Mouse (Mus musculus) layer of hippocampus, postnatal 14 days (tissue): Measurements from ENCODE around the gene Lhb. TPM values are rescaled to one million over a fixed set of nuclear protein-coding genes. Genes with fewer than 3 reads are reported as not detected.

ENCODE experiments used
- DNase-seq, 2 experiments: peaks; one replicate each; pipeline ENCODE4 v3.0.0; 2021 to 2022; ENCODE audit warnings: low spot score in 2 of 2, mixed read lengths in 1 of 2
- microRNA-seq, 2 experiments: library from miRNA; unstranded; fragments of <30 nt; microRNA quantifications; one replicate each; pipeline ENCODE4 v1.2.0; 2021
- total RNA-seq, 2 experiments: library from RNA; stranded (reverse); gene quantifications; 2 replicates each; pipeline ENCODE4 v1.2.3; 2021

Lhb gene
- total RNA-seq, 2 experiments from 2014 or later, result 0.69 TPM; not detected in 1

DNA sequence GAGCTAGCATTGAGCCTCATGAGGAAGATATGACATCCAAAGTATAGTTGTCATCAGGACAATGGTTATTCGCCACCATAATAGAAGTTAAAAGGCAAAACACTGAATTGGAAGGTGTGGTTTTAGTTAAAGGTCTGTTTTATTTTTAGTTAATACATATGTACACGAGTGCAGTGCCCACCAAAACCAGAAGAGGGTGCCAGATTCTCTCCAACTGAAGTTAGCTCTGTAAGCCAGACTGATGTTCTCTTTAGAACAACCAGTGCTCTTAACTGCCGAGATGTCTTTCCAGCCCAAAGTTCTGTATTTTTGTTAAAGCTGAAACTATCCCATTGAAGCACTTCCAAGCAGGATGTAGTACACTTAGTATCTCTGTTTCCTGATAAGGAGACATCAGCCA is 50.2 kb downstream of the Lhb start:
- DNase-seq, result peak; percentile 63 to 76

Small RNAs within 50 kb of the gene (microRNA-seq; reads per million reads assigned to microRNA genes)
- 0 reads per million in 2 experiments for gene Gm22133

Other genes starting within 250 kb of the Lhb start
- gene Gfy, start 241.3 kb upstream of the Lhb start, total RNA-seq, result under 1 TPM in 1 of 2 experiments, not detected in 1; 0.26 TPM
- not detected for gene Pth2, start 239.8 kb upstream of the Lhb start, total RNA-seq
- gene Ccdc155, start 215.9 kb upstream of the Lhb start, total RNA-seq, result 1 to 10 TPM; 2.0 to 2.7 TPM
- gene Dkkl1, start 208.7 kb upstream of the Lhb start, total RNA-seq, result 1 to 10 TPM; 2.6 to 3.3 TPM
- 10 to 100 TPM in 1 of 2 experiments, 1 to 10 TPM in 1; 6.9 to 11.5 TPM for gene Tead2, start 205.1 kb upstream of the Lhb start, total RNA-seq
- 1 to 10 TPM; 4.0 TPM for gene Cd37, start 181.7 kb upstream of the Lhb start, total RNA-seq
- 1 to 10 TPM; 1.4 to 2.3 TPM for gene Slc6a16, start 179.7 kb upstream of the Lhb start, total RNA-seq
- gene Slc6a21, start 143.3 kb upstream of the Lhb start, total RNA-seq, result not detected
- gene Trpm4, start 87.0 kb upstream of the Lhb start, total RNA-seq, result 10 to 100 TPM; 14.8 to 15.5 TPM
- gene Hrc, start 85.5 kb upstream of the Lhb start, total RNA-seq, result under 1 TPM; 0.50 to 0.69 TPM
- gene Ppfia3, start 53.8 kb upstream of the Lhb start, total RNA-seq, result 100 to 1,000 TPM; 133 TPM
- gene Lin7b, start 50.2 kb upstream of the Lhb start, total RNA-seq, result 100 to 1,000 TPM; 148 to 157 TPM
- gene Snrnp70, start 25.1 kb upstream of the Lhb start, total RNA-seq, result 100 to 1,000 TPM; 386 to 456 TPM
- not detected for gene Kcna7, start 15.2 kb upstream of the Lhb start, total RNA-seq
- under 1 TPM in 1 of 2 experiments, not detected in 1; 0.31 TPM for gene Ntf5, start 7.1 kb upstream of the Lhb start, total RNA-seq
- gene Gys1, start 14.0 kb downstream of the Lhb start, total RNA-seq, result 10 to 100 TPM; 17.7 to 18.7 TPM
- 10 to 100 TPM; 30.4 to 45.0 TPM for gene Ruvbl2, start 17.3 kb downstream of the Lhb start, total RNA-seq
- gene Ftl1, start 39.1 kb downstream of the Lhb start, total RNA-seq, result 100 to 1,000 TPM; 300 to 331 TPM
- gene Bax, start 46.1 kb downstream of the Lhb start, total RNA-seq, result 10 to 100 TPM; 90.2 to 90.6 TPM
- not detected for gene Tulp2, start 61.1 kb downstream of the Lhb start, total RNA-seq
- under 1 TPM; 0.57 to 0.62 TPM for gene Gm45808, start 66.0 kb downstream of the Lhb start, total RNA-seq
- gene Dhdh, start 68.0 kb downstream of the Lhb start, total RNA-seq, result 1 to 10 TPM; 2.8 TPM
- gene Nucb1, start 89.6 kb downstream of the Lhb start, total RNA-seq, result 100 to 1,000 TPM in 1 of 2 experiments, 10 to 100 TPM in 1; 97.1 to 109 TPM
- 10 to 100 TPM; 27.8 to 29.5 TPM for gene Ppp1r15a, start 105.4 kb downstream of the Lhb start, total RNA-seq
- gene Plekha4, start 105.5 kb downstream of the Lhb start, total RNA-seq, result 1 to 10 TPM in 1 of 2 experiments, under 1 TPM in 1; 0.83 to 1.5 TPM
- gene Hsd17b14, start 134.1 kb downstream of the Lhb start, total RNA-seq, result not detected
- 10 to 100 TPM; 21.4 to 27.2 TPM for gene Bcat2, start 149.3 kb downstream of the Lhb start, total RNA-seq
- not detected for gene Fgf21, start 194.7 kb downstream of the Lhb start, total RNA-seq
- not detected for gene Fut1, start 196.5 kb downstream of the Lhb start, total RNA-seq
- under 1 TPM in 1 of 2 experiments, not detected in 1; 0.23 TPM for gene Izumo1, start 201.0 kb downstream of the Lhb start, total RNA-seq
- gene Rasip1, start 206.7 kb downstream of the Lhb start, total RNA-seq, result 10 to 100 TPM in 1 of 2 experiments, 1 to 10 TPM in 1; 9.3 to 10.3 TPM
- gene Mamstr, start 219.2 kb downstream of the Lhb start, total RNA-seq, result 1 to 10 TPM; 1.7 to 1.8 TPM
- gene Fut2, start 245.6 kb downstream of the Lhb start, total RNA-seq, result under 1 TPM; 0.30 to 0.67 TPM